Mouse (Mus musculus) spleen, adult 2 months (tissue): ENCODE results near the gene Gm49450. TPM values are rescaled to one million over a fixed set of nuclear protein-coding genes. Genes with fewer than 3 reads are reported as not detected.

Experiments used
- DNase-seq, 2 experiments: peaks; one replicate each; pipeline versions ENCODE4 v3.0.0 to v3.0.0-alpha.2; 2012 to 2021; ENCODE audit warnings: low spot score in 2 of 2, low read depth in 1 of 2
- H3K27ac ChIP-seq: fragments of 200-500 bp; 2 replicates; pipeline ENCODE4 v1.5.1; 2012; ENCODE audit warnings: low read length, inconsistent platforms; ENCODE audit not compliant: insufficient read depth
- H3K27me3 ChIP-seq: fragments of 200-500 bp; 2 replicates; pipeline ENCODE4 v1.6.1; 2012; ENCODE audit warnings: mild to moderate bottlenecking, moderate library complexity, low read length, inconsistent platforms; ENCODE audit not compliant: control insufficient read depth, insufficient read depth
- H3K36me3 ChIP-seq: fragments of 200-500 bp; 2 replicates; pipeline ENCODE4 v1.6.1; 2012; ENCODE audit warnings: mild to moderate bottlenecking, low read length, inconsistent platforms; ENCODE audit not compliant: control insufficient read depth, insufficient read depth
- H3K4me1 ChIP-seq: fragments of 200-500 bp; 2 replicates; pipeline ENCODE4 v1.6.1; 2011; ENCODE audit warnings: inconsistent platforms; ENCODE audit not compliant: control insufficient read depth, insufficient read depth, insufficient read length
- H3K4me3 ChIP-seq: fragments of 200-500 bp; 2 replicates; pipeline ENCODE4 v1.5.1; 2011; ENCODE audit warnings: mild to moderate bottlenecking, inconsistent platforms; ENCODE audit not compliant: insufficient read depth, insufficient read length; ENCODE audit errors: extremely low read depth
- CTCF ChIP-seq: fragments of 200-500 bp; IDR thresholded peaks from 2 replicates; pipeline ENCODE4 v1.5.1; 2011; ENCODE audit warnings: mild to moderate bottlenecking, inconsistent platforms; ENCODE audit not compliant: insufficient read depth, insufficient read length, insufficient replicate concordance; ENCODE audit errors: extremely low read depth
- POLR2A ChIP-seq: fragments of 200-500 bp; IDR thresholded peaks from 2 replicates; pipeline ENCODE4 v1.6.1; 2011; ENCODE audit warnings: low read depth, low read length, inconsistent platforms
- WGBS: fragments of 180-500 bp; shearing (Covaris S2); methylation state at CpG from one replicate; pipeline ENCODE4 v1.1.7; 2018; 5-methylcytosine and 5-hydroxymethylcytosine counted together
- polyA plus RNA-seq: library from polyadenylated mRNA; depleted of rRNA; stranded (reverse); fragments of >200 nt; gene quantifications from 2 replicates; pipeline ENCODE4 v1.2.3, GENCODE M21; 2012

Gm49450 gene
- polyA plus RNA-seq, 1 experiment = 16.3 TPM

GRCm38 (mm10) chr15:98930998-98931397 is 22.4 kb downstream of the Gm49450 start:
- peaks cover 12% of the 10 kb centered on the region; the same call in 1 of the 2 replicates for H3K4me1 ChIP-seq
- no peak for TF ChIP-seq CTCF
- TF ChIP-seq POLR2A = no peak

GRCm38 (mm10) chr15:98930017-98930734 is 23.2 kb downstream of the Gm49450 start:
- Histone ChIP-seq H3K27me3 (no peaks in the 10 kb centered on the region), H3K27ac (no peak overlapping the region), H3K36me3 (peaks cover 5% of the 10 kb centered on the region), H3K4me3 (no peak overlapping the region), H3K4me1 (peaks cover 8% of the 10 kb centered on the region; the same call in 1 of the 2 replicates)
- DNase-seq = no peak
- 70% methylated on average over 8 of the region's 8 CpGs for WGBS
- TF ChIP-seq CTCF (no peak), POLR2A (no peak)

More at GRCm38 (mm10) chr15:98930998-98931397, 22.4 kb downstream of the Gm49450 start:
- Histone ChIP-seq H3K36me3 (peaks cover 5% of the 10 kb centered on the region), H3K27me3 (no peaks in the 10 kb centered on the region), H3K4me3 (no peak overlapping the region), H3K27ac (no peak overlapping the region)
- WGBS = 88% methylated on average over 3 of the region's 3 CpGs
- no peak for DNase-seq

GRCm38 (mm10) chr15:98928598-98929240 is 24.6 kb downstream of the Gm49450 start:
- 39% methylated on average over 13 of the region's 13 CpGs for WGBS
- peak in 1 of 2 experiments; percentile 27 for DNase-seq
- H3K27ac ChIP-seq = no peak overlapping the region

DNA sequence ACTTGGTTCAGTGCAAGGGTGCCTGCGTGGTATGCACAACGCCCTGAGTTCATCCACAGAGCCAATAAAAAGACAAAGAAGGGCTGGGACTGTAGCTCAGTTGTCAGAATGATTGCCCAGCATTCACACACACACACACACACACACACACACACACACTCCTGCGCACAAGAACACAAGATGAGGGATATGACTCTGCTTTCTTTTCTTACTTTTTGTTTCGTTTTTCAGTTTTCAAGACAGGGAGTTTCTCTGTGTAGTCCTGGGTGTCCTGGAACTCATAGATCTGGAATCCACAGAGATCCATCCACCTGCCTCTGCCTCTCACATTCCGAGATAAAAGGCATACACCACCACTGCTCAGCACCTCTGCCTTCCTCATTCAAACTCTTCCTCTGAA is 25.8 kb downstream of the Gm49450 start:
- TF ChIP-seq POLR2A = no peak
- TF ChIP-seq CTCF = no peak
- peaks cover 3% of the 10 kb centered on the region for H3K36me3 ChIP-seq
- no peak for DNase-seq
- no peak overlapping the region for H3K4me3 ChIP-seq
- 40% methylated on average over 5 of the region's 5 CpGs for WGBS
- no peak overlapping the region for H3K27ac ChIP-seq
- no peaks in the 10 kb centered on the region for H3K27me3 ChIP-seq
- peaks cover 2% of the 10 kb centered on the region; the same call in 1 of the 2 replicates for H3K4me1 ChIP-seq

More at GRCm38 (mm10) chr15:98928598-98929240, 24.6 kb downstream of the Gm49450 start:
- H3K4me3 ChIP-seq = no peak overlapping the region
- no peak for TF ChIP-seq CTCF
- no peak for TF ChIP-seq POLR2A
- H3K27me3 ChIP-seq = no peaks in the 10 kb centered on the region
- peaks cover 5% of the 10 kb centered on the region for H3K36me3 ChIP-seq
- H3K4me1 ChIP-seq = peaks cover 4% of the 10 kb centered on the region; the same call in 1 of the 2 replicates

DNA sequence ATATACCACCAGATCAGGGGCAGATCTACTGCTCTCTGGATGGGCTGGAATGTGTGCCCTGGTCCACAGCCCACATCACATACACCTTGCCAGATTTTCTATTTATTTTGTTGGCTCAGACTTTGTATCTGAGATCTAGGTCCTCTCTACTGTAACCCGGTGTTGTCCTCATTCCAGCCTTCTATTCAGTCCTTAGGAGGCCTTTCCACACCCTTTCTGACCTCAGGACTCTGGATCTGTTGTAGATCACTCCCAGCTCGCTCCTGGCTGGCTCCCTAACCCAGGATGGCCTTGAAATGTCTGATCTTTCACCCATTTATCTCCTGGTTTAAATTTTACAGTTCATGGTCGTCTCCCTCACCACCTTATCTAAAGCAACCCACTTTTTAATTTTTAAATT is 28.7 kb downstream of the Gm49450 start:
- H3K27ac ChIP-seq = no peak overlapping the region
- no peak for TF ChIP-seq CTCF
- TF ChIP-seq POLR2A = no peak
- 79% methylated on average over 3 of the region's 3 CpGs for WGBS

GRCm38 (mm10) chr15:98923031-98923537 is 30.3 kb downstream of the Gm49450 start:
- Histone ChIP-seq H3K27me3 (no peaks in the 10 kb centered on the region), H3K36me3 (no peaks in the 10 kb centered on the region), H3K27ac (no peak overlapping the region), H3K4me1 (peaks cover 2% of the 10 kb centered on the region; the same call in 1 of the 2 replicates), H3K4me3 (no peak overlapping the region)
- TF ChIP-seq POLR2A (no peak), CTCF (no peak)
- no peak for DNase-seq
- 91% methylated on average over 2 of the region's 2 CpGs for WGBS

More for the DNA sequence above, 28.7 kb downstream of the Gm49450 start:
- H3K27me3 ChIP-seq = no peaks in the 10 kb centered on the region
- no peak overlapping the region for H3K4me3 ChIP-seq
- no peaks in the 10 kb centered on the region for H3K36me3 ChIP-seq
- no peak for DNase-seq
- H3K4me1 ChIP-seq = peaks cover 2% of the 10 kb centered on the region; the same call in 1 of the 2 replicates
